Mouse (Mus musculus) CH12.LX (cell line): Measurements from ENCODE around the gene Clpb. TPM values are rescaled to one million over a fixed set of nuclear protein-coding genes. Genes with fewer than 3 reads are reported as not detected.
A peak's percentile ranks its signal among the peaks of the same experiment; 100 is the strongest.

ENCODE experiments used
- DNase-seq: peaks from one replicate; pipeline ENCODE4 v3.0.0-alpha.2; 2013; ENCODE audit errors: extremely low read depth
- H3K27ac ChIP-seq: 2 replicates; pipeline ENCODE4 v1.5.1; 2012; ENCODE audit warnings: low read depth, mild to moderate bottlenecking, control low read depth, moderate library complexity; ENCODE audit not compliant: insufficient read depth
- H3K27me3 ChIP-seq: replicated peaks from 2 replicates; pipeline ENCODE3; 2012; ENCODE audit warnings: inconsistent platforms
- H3K36me3 ChIP-seq, 2 experiments: replicated peaks in 1 of 2; 2 replicates each; pipeline versions ENCODE3 to v1.6.1; 2012; ENCODE audit warnings: inconsistent platforms in 1 of 2, low read length in 1 of 2, mild to moderate bottlenecking in 1 of 2, mixed read lengths in 1 of 2, moderate library complexity in 1 of 2; ENCODE audit not compliant: control insufficient read depth in 1 of 2, insufficient read depth in 1 of 2
- H3K4me1 ChIP-seq, 2 experiments: 2 replicates each; pipeline ENCODE4 v1.6.1; 2012; ENCODE audit warnings: inconsistent platforms in 1 of 2, moderate library complexity in 1 of 2; ENCODE audit not compliant: insufficient read depth in 2 of 2, control insufficient read depth in 1 of 2
- H3K4me2 ChIP-seq: 2 replicates; pipeline ENCODE4 v1.6.1; 2012; ENCODE audit warnings: low read depth, mild to moderate bottlenecking, control low read depth; ENCODE audit not compliant: poor library complexity, insufficient read depth, severe bottlenecking
- H3K4me3 ChIP-seq, 3 experiments: fragments of 150-350 bp in 1 of 3; sonication (generic) in 1 of 3; replicated peaks in 1 of 3; 2 replicates each; pipeline versions ENCODE3 to v1.5.1; 2011 to 2012; ENCODE audit warnings: low read depth in 2 of 3, low read length in 2 of 3, mild to moderate bottlenecking in 2 of 3, moderate library complexity in 2 of 3, control low read depth in 1 of 3, improper control_type of control experiment in 1 of 3, inconsistent platforms in 1 of 3, mixed read lengths in 1 of 3; ENCODE audit not compliant: poor library complexity in 1 of 3
- H3K79me2 ChIP-seq: replicated peaks from 2 replicates; pipeline ENCODE4 v1.6.1; 2012; ENCODE audit warnings: mild to moderate bottlenecking, moderate library complexity; ENCODE audit not compliant: control insufficient read depth, poor library complexity, insufficient read depth, severe bottlenecking; ENCODE audit errors: extremely low read depth
- H3K9ac ChIP-seq: 2 replicates; pipeline ENCODE4 v1.6.1; 2012; ENCODE audit warnings: low read depth, mild to moderate bottlenecking, control low read depth, moderate library complexity; ENCODE audit not compliant: insufficient read depth
- H3K9me3 ChIP-seq: replicated peaks from 2 replicates; pipeline ENCODE3; 2012; ENCODE audit warnings: low read length, inconsistent platforms, mixed read lengths
- CTCF ChIP-seq, 2 experiments: IDR thresholded peaks in 1 of 2; conservative IDR thresholded peaks in 1 of 2; 2 replicates each; pipeline ENCODE4 v1.5.1; 2011 to 2012; ENCODE audit warnings: low read depth in 2 of 2, low read length in 2 of 2, improper control_type of control experiment in 1 of 2, inconsistent platforms in 1 of 2, mild to moderate bottlenecking in 1 of 2, moderate library complexity in 1 of 2
- HCFC1 ChIP-seq: IDR thresholded peaks from 2 replicates; pipeline ENCODE4 v1.6.1; 2012; ENCODE audit warnings: low read depth, mild to moderate bottlenecking, inconsistent platforms, low read length, improper control_type of control experiment
- KAT2A ChIP-seq: IDR thresholded peaks from 2 replicates; pipeline ENCODE4 v1.6.1; 2012; ENCODE audit warnings: low read length, improper control_type of control experiment, inconsistent platforms; ENCODE audit not compliant: insufficient replicate concordance
- MAFK ChIP-seq: IDR thresholded peaks from 2 replicates; pipeline ENCODE4 v1.6.1; 2011; ENCODE audit warnings: low read length, improper control_type of control experiment; ENCODE audit not compliant: insufficient replicate concordance
- MEF2A ChIP-seq: IDR thresholded peaks from 2 replicates; pipeline ENCODE4 v1.6.1; 2014; ENCODE audit warnings: low read depth, mild to moderate bottlenecking, inconsistent platforms, low read length, improper control_type of control experiment, borderline replicate concordance
- MYC ChIP-seq: IDR thresholded peaks from 2 replicates; pipeline ENCODE4 v1.6.1; 2011; ENCODE audit warnings: low read depth, mild to moderate bottlenecking, improper control_type of control experiment, low read length
- RAD21 ChIP-seq: IDR thresholded peaks from 2 replicates; pipeline ENCODE4 v1.6.1; 2011; ENCODE audit warnings: low read depth, mild to moderate bottlenecking, low read length, improper control_type of control experiment, moderate library complexity
- SIN3A ChIP-seq: IDR thresholded peaks from 2 replicates; pipeline ENCODE4 v1.6.1; 2012; ENCODE audit warnings: low read length, improper control_type of control experiment, inconsistent platforms
- SMC3 ChIP-seq: IDR thresholded peaks from 2 replicates; pipeline ENCODE4 v1.6.1; 2011; ENCODE audit warnings: low read depth, low read length, improper control_type of control experiment
- TBP ChIP-seq: conservative IDR thresholded peaks from 2 replicates; pipeline ENCODE4 v1.6.1; 2011; ENCODE audit warnings: low read depth, low read length, improper control_type of control experiment
- TCF12 ChIP-seq: IDR thresholded peaks from 2 replicates; pipeline ENCODE4 v1.6.1; 2014; ENCODE audit warnings: low read depth, mild to moderate bottlenecking, inconsistent platforms, low read length, improper control_type of control experiment
- ZC3H11A ChIP-seq: IDR thresholded peaks from 2 replicates; pipeline ENCODE4 v1.6.1; 2012; ENCODE audit warnings: low read depth, mild to moderate bottlenecking, inconsistent platforms, low read length, improper control_type of control experiment
- ZKSCAN1 ChIP-seq: IDR thresholded peaks from 2 replicates; pipeline ENCODE4 v1.6.1; 2012; ENCODE audit warnings: low read depth, inconsistent platforms, low read length, improper control_type of control experiment, borderline replicate concordance
- ZNF384 ChIP-seq: IDR thresholded peaks from 2 replicates; pipeline ENCODE4 v1.6.1; 2012; ENCODE audit warnings: low read depth, low read length, improper control_type of control experiment, inconsistent platforms
- dilution Hi-C: fragments of 300-500 bp; cut with MboI; formaldehyde crosslinking; loops from 2 replicates; pipeline ENCODE4 v1.14.3; 2020; ENCODE audit warnings: low sequenced_read_pairs; ENCODE audit not compliant: extremely low pct_unique_long_range_greater_than_20kb, extremely low pct_ligation_motif_present
- in situ Hi-C: fragments of 300-500 bp; cut with MboI; formaldehyde crosslinking; loops from 3 replicates; pipeline ENCODE4 v1.14.3; 2019; ENCODE audit warnings: low sequenced_read_pairs, low pct_ligation_motif_present, low pct_unique_long_range_greater_than_20kb, mixed read lengths
- polyA plus RNA-seq: library from polyadenylated mRNA; unstranded; fragments of >175 nt; gene quantifications from 2 replicates; pipeline ENCODE4 v1.2.1, GENCODE M21; 2012; ENCODE audit warnings: low read depth; ENCODE audit not compliant: insufficient read length
- total RNA-seq, 2 experiments: library from RNA; depleted of rRNA; stranded (reverse); fragments of 300-350 nt in 1 of 2; fragments of >200 nt in 1 of 2; gene quantifications; 2 replicates each; pipeline ENCODE4 v1.2.3; 2012 to 2014

Clpb gene
- total and polyA plus RNA-seq, 3 experiments = 25.5 to 68.4 (median 41.7) TPM

DNA sequence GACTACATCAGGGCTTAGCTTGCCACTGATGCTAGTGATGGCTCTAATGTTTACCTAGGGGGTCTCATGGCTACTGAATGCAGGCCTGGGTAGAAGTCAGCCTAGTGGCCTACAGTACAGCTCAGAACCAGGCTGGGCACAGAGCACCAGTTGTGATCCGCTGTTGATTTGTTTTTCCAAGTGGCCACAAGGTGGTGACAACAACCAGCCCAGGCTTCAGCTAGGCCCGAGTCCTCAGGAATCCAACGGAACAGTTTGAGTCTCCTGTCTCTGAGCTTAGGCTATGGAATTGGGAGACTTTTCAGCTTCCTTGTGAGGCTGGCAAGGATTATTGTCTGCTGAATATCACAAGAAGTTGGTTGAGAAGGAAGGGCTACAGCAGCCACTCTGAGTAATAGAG lies 3.1 kb downstream of the Clpb start:
- DNase-seq = peak; percentile 44
- in situ Hi-C loops = loop anchor here (10.0 to 25.0 kb wide), 2 partner anchors 398 to 596 kb away; partner anchors contain the start of genes Rhog, Rnf121, Stim1 and Xndc1

DNA sequence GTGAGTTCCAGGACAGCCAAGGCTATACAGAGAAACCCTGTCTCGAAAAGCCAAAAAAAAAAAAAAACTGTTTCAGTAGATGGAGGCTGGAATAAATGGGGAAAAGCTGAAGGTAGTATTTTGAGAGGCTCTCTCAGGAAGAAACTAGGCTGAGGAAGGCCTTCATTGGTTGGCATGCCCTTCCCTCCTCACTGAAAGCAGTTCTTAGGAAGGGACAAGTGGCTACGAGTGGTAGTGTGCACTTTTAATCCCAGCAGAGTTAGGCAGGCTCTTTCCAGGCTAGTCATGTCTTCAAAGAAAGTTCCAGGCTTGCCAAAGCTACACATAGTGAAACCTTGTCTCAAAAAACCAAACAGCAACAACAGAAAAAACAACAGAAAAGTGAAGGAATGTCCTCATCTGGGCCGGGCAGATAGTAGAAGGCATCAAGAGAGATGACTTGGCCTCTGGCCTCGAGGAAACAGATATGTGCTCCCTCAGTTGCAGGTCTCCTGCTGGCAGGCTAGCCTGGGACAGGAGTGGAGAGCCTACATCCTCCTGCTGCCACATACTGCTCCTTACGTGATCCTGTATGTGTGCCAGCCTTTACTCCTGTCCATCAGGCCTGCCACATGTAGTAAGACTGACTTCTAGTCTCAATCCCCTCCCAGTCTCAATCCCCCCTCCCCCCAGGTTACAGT lies 8.3 kb downstream of the Clpb start:
- TF ChIP-seq ZNF384 = no peak
- no peak for TF ChIP-seq MYC
- TF ChIP-seq RAD21 = no peak
- TF ChIP-seq MEF2A = no peak
- no peak for TF ChIP-seq MAFK
- TF ChIP-seq TBP = no peak
- no peak for TF ChIP-seq TCF12
- TF ChIP-seq ZC3H11A = no peak
- no peak for TF ChIP-seq KAT2A
- no peak for TF ChIP-seq SIN3A
- no peak for TF ChIP-seq HCFC1
- TF ChIP-seq, all 38 proteins: peak for 0
- no peak overlapping the region for H3K27ac ChIP-seq
- no peak overlapping the region for H3K4me3 ChIP-seq
- in situ Hi-C loops (loop anchor here (25.0 kb wide), 1 partner anchor 591 kb away; the partner anchor contains the start of genes Rhog and Stim1), dilution Hi-C loops (no loop called here)
- H3K9me3 ChIP-seq = no peaks in the 10 kb centered on the region
- no peaks in the 10 kb centered on the region for H3K79me2 ChIP-seq
- H3K36me3 ChIP-seq = peaks cover 3 to 77% of the 10 kb centered on the region in 2 experiments
- no peak overlapping the region for H3K4me2 ChIP-seq
- H3K4me1 ChIP-seq = peaks cover 4 to 43% of the 10 kb centered on the region in 2 experiments
- no peak overlapping the region for H3K9ac ChIP-seq
- no peaks in the 10 kb centered on the region for H3K27me3 ChIP-seq
- no peak for DNase-seq

More for the DNA sequence above, 3.1 kb downstream of the Clpb start:
- Histone ChIP-seq H3K27ac (no peak overlapping the region), H3K4me2 (no peak overlapping the region), H3K4me3 (no peak overlapping the region), H3K9me3 (peaks cover 3% of the 10 kb centered on the region), H3K36me3 (peaks cover 3 to 53% of the 10 kb centered on the region in 2 experiments), H3K9ac (no peak overlapping the region), H3K79me2 (no peaks in the 10 kb centered on the region), H3K27me3 (no peaks in the 10 kb centered on the region), H3K4me1 (peaks cover 6 to 44% of the 10 kb centered on the region in 2 experiments; a peak in 3 of 4 replicates)
- peak; percentile 37 for TF ChIP-seq SMC3
- TF ChIP-seq RAD21 = peak; percentile 57
- TF ChIP-seq ZKSCAN1 = no peak
- TF ChIP-seq CTCF (conservative IDR thresholded peaks at IDR 0.05 in 1 of 2, IDR thresholded peaks at IDR 0.05 in 1 of 2; ENCODE audit: low read depth in 2 of 2, low read length in 2 of 2) = peak in 1 of 2 experiments; percentile 71; a peak in 2 of 4 replicates
- dilution Hi-C loops = no loop called here
